Mouse (Mus musculus) urinary bladder, adult 18-20 months (tissue): ENCODE results near the gene Parp16.
"Not testable (repeated sequence)": the region's sequence is repeated elsewhere in the genome, so short reads cannot be mapped to it uniquely, and the experiment has no call there.

Experiments used
- DNase-seq, 2 experiments: peaks; one replicate each; pipeline ENCODE4 v3.0.0; 2022; ENCODE audit warnings: low spot score in 2 of 2, mixed read lengths in 2 of 2

The Parp16 gene

GRCm38 (mm10) chr9:65283301-65283700 lies 88.1 kb downstream of the Parp16 start:
- no peak for DNase-seq

GRCm38 (mm10) chr9:65288252-65288651 lies 93.1 kb downstream of the Parp16 start:
- not testable (repeated sequence) for DNase-seq
